Mouse (Mus musculus) testis, adult 2 months (tissue): ENCODE measurements around the gene Pheta2.

Experiments used
- CTCF ChIP-seq: fragments of 200-500 bp; IDR thresholded peaks from 2 replicates; pipeline ENCODE4 v1.5.1; 2012; ENCODE audit warnings: low read depth, mild to moderate bottlenecking, inconsistent platforms, low read length, moderate library complexity; ENCODE audit not compliant: control insufficient read depth, insufficient read depth, insufficient replicate concordance
- POLR2A ChIP-seq: fragments of 200-500 bp; IDR thresholded peaks from 2 replicates; pipeline ENCODE4 v1.6.1; 2012; ENCODE audit warnings: low read depth, mild to moderate bottlenecking, inconsistent platforms, low read length, moderate library complexity; ENCODE audit not compliant: control insufficient read depth

- TF ChIP-seq POLR2A = no peak
- TF ChIP-seq CTCF = no peak
Observed at GRCm38 (mm10) chr15:82353745-82354113, 15.0 kb downstream of the Pheta2 start.
